Mouse (Mus musculus): Measurements from ENCODE around the gene ccdc198.
"Not testable (repeated sequence)": the region's sequence is repeated elsewhere in the genome, so short reads cannot be mapped to it uniquely, and the experiment has no call there.

GRCm38 (mm10) chr14:49278479-49278878 lies 33.2 kb upstream of the ccdc198 start:
- not testable (repeated sequence) for TF ChIP-seq POLR2A (IDR thresholded peaks at IDR 0.05; ENCODE audit: borderline replicate concordance, insufficient read depth, low read length); CTCF (IDR thresholded peaks at IDR 0.05; ENCODE audit: borderline replicate concordance, insufficient read depth, low read depth, low read length)
